Mouse (Mus musculus) myocyte (in vitro differentiated cells): Measurements from ENCODE around the gene Cerk.
"Not testable (repeated sequence)": the region's sequence is repeated elsewhere in the genome, so short reads cannot be mapped to it uniquely, and the experiment has no call there.

ENCODE experiments used
- CEBPB ChIP-seq: IDR thresholded peaks from 2 replicates; pipeline ENCODE4 v1.6.1; 2011; ENCODE audit warnings: mild to moderate bottlenecking, moderate library complexity; ENCODE audit not compliant: poor library complexity, insufficient read depth, severe bottlenecking
- E2F4 ChIP-seq: IDR thresholded peaks from one replicate; pipeline ENCODE4 v1.6.1; 2011; ENCODE audit warnings: mild to moderate bottlenecking, control low read depth, moderate library complexity; ENCODE audit not compliant: insufficient read depth
- MAX ChIP-seq: IDR thresholded peaks from one replicate; pipeline ENCODE4 v1.6.1; 2011; ENCODE audit warnings: low read depth, mild to moderate bottlenecking, control low read depth
- MYOD1 ChIP-seq, 3 experiments: IDR thresholded peaks; one replicate each; pipeline ENCODE4 v1.6.1; 2011; ENCODE audit warnings: control low read depth in 2 of 3, low read depth in 2 of 3, mild to moderate bottlenecking in 2 of 3, moderate library complexity in 1 of 3; ENCODE audit not compliant: insufficient read length in 2 of 3, control insufficient read depth in 1 of 3
- MYOG ChIP-seq, 3 experiments: IDR thresholded peaks; one replicate each; pipeline ENCODE4 v1.6.1; 2011; ENCODE audit warnings: control low read depth in 2 of 3, low read depth in 2 of 3, mild to moderate bottlenecking in 2 of 3; ENCODE audit not compliant: insufficient read length in 2 of 3, control insufficient read depth in 1 of 3, insufficient read depth in 1 of 3
- POLR2A ChIP-seq: IDR thresholded peaks from one replicate; pipeline ENCODE4 v1.6.1; 2011; ENCODE audit warnings: low read depth, mild to moderate bottlenecking, control low read depth, moderate library complexity; ENCODE audit not compliant: insufficient read length
- POLR2AphosphoS2 ChIP-seq: IDR thresholded peaks from one replicate; pipeline ENCODE4 v1.6.1; 2011; ENCODE audit warnings: low read depth, control low read depth; ENCODE audit not compliant: insufficient read length
- REST ChIP-seq: IDR thresholded peaks from one replicate; pipeline ENCODE4 v1.6.1; 2011; ENCODE audit warnings: mild to moderate bottlenecking, control low read depth, moderate library complexity; ENCODE audit not compliant: insufficient read depth, insufficient read length
- SRF ChIP-seq: IDR thresholded peaks from one replicate; pipeline ENCODE4 v1.6.1; 2011; ENCODE audit warnings: low read depth; ENCODE audit not compliant: control insufficient read depth, insufficient read length
- TCF12 ChIP-seq: IDR thresholded peaks from one replicate; pipeline ENCODE4 v1.6.1; 2011; ENCODE audit warnings: mild to moderate bottlenecking, control low read depth; ENCODE audit not compliant: poor library complexity, insufficient read depth, severe bottlenecking
- TCF3 ChIP-seq: IDR thresholded peaks from one replicate; pipeline ENCODE4 v1.6.1; 2011; ENCODE audit warnings: low read depth, control low read depth; ENCODE audit not compliant: insufficient read length
- USF1 ChIP-seq: IDR thresholded peaks from one replicate; pipeline ENCODE4 v1.6.1; 2011; ENCODE audit warnings: low read depth, mild to moderate bottlenecking, control low read depth, moderate library complexity

GRCm38 (mm10) chr15:86181321-86181720 lies 4.6 kb downstream of the Cerk start:
- not testable (repeated sequence) for TF ChIP-seq POLR2A; USF1; TCF12; CEBPB; REST; POLR2AphosphoS2; E2F4; MYOG (IDR thresholded peaks at IDR 0.05; ENCODE audit: control insufficient read depth in 1 of 3, insufficient read depth in 1 of 3, insufficient read length in 2 of 3, low read depth in 2 of 3); MAX; MYOD1 (IDR thresholded peaks at IDR 0.05; ENCODE audit: control insufficient read depth in 1 of 3, insufficient read length in 2 of 3, low read depth in 2 of 3); SRF; TCF3
